Mouse (Mus musculus): ENCODE data around the gene Fscn3.

The Fscn3 gene

DNA sequence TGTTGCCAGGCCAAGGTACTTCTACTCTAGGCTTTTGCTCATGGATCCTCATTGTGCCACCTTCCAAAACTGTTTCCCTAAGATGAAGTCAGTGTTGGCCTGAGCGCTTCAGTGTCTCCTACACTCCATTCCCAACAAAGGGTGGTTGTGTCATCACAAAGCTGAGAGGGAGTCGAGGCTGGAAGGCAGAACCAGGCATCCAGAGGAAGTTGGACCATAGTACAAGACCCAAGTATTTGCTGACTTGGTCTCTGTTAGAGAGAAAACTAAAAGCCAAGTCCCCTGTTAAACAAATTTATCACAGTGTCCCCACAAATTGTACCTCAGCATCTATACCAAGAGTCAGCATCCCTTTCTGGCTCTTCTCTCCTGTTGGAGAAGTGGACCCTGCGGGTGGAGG is 701 bp downstream of the Fscn3 start, which contains the start of gene Gcc1:
Gene Gcc1, minus strand, starts transcription at position 101 of the 400 bp plus-strand sequence.
- DNase-seq (ENCODE audit: low spot score in 2 of 2), result no peak

DNA sequence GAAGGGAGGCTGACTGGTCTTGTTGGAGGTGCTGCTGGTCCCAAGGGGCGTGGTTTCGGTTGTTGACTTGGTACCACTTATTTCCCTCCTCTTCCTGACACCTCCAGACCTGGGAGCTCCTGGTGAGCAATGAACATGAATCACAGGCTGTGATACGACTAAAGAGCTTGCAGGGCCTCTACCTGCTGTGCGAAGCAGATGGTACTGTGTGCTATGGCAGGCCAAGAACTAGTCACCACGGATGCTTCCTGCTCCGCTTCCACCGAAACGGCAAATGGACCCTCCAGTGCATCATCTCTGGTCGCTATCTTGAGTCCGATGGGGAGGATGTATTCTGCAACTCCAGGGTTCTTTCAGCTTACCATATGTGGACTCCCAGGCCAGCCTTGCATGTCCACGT is 2.3 kb downstream of the Fscn3 start:
- no peak for DNase-seq (ENCODE audit: low spot score in 2 of 2)

DNA sequence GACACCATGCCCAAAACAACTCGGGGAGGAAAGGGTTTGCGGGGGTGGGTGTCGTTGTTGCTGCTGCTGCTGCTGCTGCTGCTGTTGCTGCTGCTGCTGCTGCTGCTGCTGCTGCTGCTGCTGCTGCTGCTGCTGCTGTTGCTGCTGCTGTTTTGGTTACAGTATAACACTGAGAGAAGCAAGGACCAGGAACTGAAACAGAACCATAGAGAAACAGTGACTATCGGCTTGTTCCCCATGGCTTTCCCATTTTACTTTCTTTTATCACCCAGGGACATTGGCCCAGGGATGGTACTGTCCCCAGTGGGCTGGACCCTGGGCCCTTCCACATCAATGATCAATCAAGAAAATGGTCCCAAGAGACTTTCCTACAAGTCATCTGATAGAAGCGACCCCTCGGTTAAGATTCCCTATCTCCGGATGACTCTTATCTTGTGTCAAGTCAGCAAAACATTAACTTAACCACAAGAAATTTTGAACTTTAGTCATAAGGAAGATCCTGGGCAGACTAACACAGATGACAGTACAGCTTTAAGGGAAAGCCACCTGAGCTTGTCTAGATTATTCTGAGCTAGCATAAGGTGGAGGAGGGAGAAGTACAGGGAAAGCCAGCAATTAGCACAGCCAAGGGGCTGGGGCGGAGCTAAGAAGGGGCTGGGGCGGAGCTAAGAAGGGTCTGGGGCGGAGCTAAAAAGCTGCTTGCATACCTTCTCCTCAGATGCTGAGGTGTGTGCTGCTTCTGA is 3.4 kb downstream of the Fscn3 start:
- no peak for DNase-seq (ENCODE audit: low spot score in 2 of 2)

DNA sequence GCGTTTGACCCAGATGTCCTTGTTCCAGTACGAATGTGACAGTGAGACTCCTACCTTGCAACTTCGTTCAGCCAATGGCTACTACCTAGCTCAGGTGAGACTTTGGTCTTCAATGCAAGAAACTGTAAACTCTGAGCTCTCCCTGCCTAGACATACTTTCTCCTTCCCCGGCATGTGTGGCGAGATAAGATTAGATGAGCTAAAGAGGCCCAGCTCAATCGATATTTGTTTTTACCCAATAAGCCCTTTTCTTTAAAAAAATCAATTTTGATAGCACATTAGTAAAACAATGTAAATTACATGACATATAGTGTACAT is 3.9 kb downstream of the Fscn3 start:
- no peak for DNase-seq (ENCODE audit: low spot score in 2 of 2)

DNA sequence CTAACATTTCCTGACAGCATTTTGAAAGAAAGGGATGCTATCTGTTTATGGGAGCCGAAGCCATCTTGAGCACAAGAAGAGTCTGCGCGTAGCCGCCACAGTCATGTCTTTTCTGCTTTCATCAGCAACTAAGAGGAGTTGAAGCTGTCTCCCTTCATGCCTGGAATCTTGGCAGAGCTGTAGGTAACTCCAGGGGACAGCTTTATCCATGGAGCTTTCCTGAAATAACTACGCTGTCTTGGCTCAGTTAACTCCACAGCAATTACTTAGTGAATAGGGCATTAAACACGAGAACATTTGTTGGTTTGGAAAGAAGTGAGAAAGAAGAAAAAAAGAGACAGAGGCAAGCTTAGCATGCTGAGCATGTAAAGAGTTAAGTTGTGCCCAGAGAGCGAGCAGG is 20.3 kb downstream of the Fscn3 start:
- DNase-seq (ENCODE audit: low spot score in 2 of 2), result no peak

DNA sequence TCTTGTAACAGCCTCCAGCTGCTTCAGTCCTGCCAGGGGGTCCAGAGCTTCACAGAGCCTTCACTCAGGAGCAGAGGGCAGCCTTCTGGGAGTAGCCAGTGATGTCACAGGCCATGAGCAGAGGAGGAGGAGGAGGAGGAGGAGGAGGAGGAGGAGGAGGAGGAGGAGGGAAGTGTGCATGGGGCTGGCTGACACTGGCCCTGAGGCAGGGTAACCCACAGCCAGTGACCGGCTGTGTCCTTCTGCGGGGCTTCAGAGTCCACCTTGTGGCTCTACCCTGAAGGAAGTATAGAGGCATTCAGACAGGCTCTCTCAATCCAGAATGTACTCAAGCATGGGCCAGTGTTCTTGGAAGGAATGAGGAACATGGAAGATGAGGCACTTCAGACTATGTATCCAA is 21.7 kb downstream of the Fscn3 start, which contains the start of gene Pax4:
Gene Pax4, minus strand, starts transcription at position 101 of the 400 bp plus-strand sequence.
- DNase-seq (ENCODE audit: low spot score in 2 of 2), result no peak

DNA sequence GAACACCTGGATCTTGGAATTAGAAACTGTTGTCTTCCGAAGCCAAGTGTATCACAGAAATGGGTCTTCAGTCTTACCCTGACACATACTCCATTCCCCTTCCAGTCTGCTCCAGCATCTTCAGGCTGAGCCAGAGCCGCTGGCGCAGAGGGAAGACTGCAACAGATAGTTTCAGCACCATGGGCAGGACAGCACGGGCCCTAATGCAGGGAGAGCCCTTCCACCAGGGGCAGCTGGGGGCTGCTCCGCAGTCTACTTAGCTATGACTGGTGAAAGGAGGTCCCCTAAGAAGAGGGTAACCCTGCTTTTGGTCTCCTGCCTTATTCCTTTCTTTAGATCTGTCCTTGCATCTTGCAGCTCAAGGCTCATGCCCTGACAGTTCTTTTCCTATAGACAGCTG is 22.9 kb downstream of the Fscn3 start:
- DNase-seq (ENCODE audit: low spot score in 2 of 2), result no peak

DNA sequence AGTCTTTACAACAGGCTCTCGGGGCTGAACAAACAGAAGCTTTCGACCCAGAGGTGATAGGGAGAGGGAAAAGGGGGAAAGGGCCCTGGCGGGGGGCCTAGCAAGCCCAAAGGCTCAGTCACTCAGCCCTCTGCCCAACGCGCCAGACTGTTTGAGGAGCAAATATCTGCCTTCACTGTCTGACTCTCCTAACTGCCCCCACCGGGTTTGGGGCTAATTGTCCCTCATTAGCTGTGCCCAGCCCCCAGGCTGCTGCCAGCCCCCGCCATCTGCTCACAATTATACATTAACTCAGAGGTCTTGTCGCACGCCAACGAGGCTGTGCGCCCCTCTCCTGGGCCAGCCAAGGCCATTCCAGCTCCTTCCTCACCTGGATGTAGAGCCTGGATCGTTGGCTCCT is 23.4 kb downstream of the Fscn3 start:
- no peak for DNase-seq (ENCODE audit: low spot score in 2 of 2)

DNA sequence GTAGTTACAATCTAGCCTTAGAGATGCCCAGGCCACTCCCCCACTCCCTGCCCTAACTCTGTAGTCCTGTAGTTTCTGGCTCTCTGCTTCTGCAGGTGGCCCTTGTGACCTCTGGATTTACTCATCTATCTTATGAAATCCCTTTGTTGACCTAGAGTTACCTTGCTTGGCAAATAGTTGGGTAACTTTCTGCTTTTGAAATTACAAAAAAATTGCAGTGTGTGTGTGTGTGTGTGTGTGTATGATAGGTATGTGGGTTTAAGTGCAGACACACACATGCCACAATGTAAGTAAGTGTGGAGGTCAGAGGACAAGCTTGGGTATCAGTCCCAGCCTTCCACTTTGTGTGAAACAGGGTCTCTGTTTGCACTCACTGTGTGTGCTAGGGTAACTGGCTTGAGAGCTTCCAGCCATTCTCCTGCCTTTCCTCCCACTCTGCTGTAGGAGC is 31.7 kb downstream of the Fscn3 start:
- DNase-seq (ENCODE audit: low spot score in 2 of 2), result no peak

DNA sequence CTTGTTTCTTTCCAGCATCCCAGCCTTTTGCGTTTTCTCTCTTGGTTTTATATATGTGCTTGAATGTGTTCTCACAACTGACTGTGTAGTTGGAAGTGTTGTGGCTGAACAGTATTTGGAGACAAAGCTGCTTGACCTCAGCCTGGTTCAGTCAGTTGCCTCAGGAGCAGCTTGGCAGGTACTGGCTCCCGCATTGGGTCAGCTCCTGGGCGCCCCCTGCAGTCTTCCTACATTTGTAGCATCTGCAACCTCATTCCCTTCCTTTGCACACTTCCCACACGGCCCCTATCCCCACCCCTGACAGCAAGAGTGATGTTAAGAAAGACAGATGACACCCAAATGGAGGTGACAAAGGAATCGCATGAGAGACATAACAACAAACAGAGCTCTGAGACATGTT is 32.9 kb downstream of the Fscn3 start:
- peak; percentile 12 to 28 for DNase-seq (ENCODE audit: low spot score in 2 of 2)

DNA sequence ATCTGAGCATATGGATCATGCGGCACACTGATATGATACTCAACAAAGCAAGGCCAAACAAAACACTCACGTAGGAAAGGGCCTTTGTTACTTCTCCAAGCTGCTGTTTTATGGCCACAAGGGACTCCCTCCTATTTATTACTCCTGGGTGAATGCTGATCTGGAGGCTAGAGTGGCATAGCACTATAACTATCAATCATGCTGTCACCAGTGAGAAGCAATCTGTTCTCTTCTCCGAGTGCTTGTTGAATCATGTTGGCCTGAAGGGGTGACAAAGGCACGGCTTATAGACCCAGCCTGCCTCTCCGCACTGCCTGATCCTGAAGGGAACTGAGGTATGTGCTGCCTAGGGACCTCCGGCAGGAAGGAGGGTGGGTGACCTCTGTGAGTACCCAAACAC is 37.0 kb downstream of the Fscn3 start:
- no peak for DNase-seq (ENCODE audit: low spot score in 2 of 2)

DNA sequence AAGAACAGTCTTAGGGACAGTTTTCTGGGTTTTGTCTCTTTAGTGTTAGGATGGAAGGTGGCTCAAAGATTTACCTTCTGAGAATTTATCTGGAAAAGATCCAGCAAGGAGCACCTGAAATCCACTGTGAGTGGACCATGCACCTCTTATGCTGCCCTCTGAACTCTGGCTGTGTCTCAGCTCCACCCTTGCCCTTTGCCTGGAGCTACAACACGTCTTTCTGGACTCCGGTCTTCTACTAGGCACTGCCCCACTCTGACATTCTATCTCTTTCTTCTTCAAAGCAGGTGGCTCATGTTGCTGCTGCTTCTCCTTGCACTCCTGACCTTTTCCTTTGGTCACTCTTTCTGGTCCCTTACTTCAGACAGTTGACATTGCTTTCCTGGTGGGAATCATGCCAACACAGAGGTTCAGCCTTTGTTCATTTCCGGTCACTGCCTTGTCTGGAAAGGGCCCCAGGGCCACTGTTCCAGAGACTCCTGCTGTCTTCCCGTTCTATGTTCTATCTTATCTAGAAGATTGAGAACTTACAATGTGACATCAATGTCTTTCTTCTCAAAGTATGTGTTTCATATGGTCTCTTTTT is 42.5 kb downstream of the Fscn3 start:
- DNase-seq (ENCODE audit: low spot score in 2 of 2), result no peak

DNA sequence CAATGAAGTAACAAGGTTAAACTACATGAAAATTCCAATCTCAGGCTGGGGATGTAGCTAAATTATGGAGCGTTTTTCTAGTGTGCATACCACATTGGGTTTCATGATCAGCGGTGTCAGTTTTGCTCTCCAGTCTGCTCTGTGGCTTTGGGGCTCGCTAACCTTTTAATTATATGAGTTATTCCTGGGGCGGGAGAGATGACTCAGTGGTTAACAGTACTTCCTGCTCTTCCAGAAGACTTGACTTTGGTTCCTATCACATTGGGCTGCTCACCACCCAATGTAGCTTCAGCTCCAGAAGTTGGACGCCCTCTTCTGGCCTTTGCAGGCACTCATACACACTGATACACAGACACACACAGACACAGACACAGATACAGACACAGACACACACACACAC is 43.0 kb downstream of the Fscn3 start:
- DNase-seq (ENCODE audit: low spot score in 2 of 2), result no peak

DNA sequence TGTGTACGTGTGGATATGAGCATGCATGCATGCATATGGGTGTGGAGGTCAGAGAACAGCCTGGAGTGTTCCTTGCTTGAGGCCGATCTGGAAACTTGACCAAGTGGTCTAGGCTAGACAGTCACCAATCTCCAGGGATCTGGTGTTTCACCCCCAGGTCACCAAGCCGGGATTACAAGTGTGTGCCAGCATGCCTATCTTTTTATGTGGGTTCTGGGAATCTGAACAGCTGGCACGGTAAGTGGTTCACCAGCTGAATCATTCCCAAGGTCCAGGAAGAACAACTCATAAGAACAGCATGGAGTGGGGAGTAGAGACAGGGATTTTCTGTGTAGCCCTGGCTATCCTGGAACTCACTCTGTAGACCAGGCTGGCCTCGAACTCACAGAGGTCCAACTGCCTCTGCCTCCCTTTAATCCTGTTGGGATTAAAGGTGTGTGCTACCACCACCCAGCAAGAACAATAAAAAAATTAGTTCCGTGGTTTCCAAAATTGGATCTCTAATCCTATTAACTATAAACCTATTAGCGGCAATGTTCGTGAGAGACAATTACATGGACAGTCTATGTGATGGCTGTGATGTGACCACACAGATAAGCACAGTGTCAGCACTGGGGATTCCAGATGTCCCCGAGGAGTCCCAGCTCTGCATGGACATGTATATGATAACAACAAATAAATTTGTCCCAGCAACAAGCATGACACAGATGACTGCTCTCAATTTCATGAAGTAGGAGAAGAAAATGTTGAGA is 43.9 kb downstream of the Fscn3 start:
- DNase-seq (ENCODE audit: low spot score in 2 of 2), result no peak

DNA sequence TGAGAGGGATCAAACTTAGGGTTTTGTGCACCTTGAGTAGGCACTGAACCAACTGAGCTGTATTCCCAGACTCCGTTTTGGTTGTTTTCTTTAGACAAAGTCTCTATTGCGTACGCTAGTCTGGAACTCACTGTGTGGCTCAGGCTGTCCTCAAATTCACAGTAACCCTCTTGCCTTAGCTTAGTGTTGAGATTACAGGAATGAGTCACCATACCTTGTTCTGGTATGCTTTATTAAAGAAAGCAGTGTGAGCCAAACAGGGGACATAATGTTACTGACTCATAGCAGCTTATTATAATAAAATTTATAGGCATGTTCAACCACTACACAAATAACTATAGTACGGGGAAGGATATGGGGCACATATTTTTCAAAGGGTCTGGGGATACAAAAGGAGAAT is 46.6 kb downstream of the Fscn3 start:
- no peak for DNase-seq (ENCODE audit: low spot score in 2 of 2)

DNA sequence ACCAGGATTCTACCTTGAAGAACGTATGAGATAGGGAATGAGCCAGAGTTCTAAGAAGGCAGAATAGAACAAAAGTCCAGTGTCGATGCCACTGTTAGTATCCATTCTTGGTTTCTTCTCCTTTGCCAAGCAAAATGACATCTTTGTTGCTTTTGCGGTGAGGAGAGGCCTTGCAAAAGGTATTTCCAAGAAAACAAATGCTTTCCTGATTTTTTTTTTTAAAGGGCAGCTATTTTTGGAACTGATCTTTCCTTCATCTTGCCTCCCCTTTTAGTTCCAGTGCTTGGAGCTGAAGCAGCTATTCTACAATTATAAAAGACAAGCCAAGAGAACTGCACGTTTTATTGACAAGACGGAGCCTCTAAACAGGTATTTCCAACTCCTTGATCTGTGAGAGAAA is 47.2 kb downstream of the Fscn3 start, which contains the start of gene Snd1:
Gene Snd1, plus strand, starts transcription at position 301 of the 400 bp plus-strand sequence.
- DNase-seq (ENCODE audit: low spot score in 2 of 2), result no peak

DNA sequence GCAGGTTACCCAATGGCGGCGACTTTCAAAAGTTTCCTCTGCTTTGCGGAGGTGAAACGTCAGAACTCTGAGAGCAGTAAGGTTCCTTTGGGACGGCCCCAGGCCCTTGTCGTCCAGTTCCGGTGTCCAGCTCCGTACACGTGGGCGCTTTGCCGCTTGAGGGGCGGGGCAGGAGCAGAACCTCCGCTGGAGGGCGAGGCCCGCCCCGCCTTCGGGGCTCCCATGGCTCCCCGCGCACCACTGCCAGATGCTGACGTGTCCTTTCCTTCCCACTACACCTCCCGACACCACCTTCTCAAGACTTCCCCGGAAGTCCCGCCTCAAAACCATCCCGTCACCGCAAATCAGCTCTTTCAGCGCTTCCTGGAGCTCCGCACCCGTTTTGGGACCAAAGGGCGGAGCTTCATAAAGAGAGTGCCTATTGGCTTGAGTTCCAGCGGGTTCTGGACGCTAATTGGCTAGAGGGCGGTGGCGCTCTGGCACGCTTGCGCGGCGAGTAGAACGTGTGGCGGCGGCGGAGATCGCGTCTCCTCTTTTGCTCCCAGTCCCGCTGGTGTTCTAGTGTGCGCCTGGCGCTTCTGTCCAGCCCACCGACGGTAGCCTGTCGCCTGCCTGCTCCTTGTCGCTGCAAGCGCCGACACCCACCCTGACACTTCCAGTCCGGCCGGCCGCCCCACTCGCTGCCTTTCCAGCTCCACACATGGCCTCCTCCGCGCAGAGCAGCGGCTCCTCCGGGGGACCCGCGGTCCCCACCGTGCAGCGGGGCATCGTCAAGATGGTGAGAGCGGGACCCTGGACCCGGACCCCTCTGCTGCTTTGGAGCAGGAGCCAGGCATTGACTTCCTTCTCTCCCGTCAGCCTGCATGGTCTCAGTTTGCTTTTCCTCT is 52.5 kb downstream of the Fscn3 start:
- DNase-seq (ENCODE audit: low spot score in 2 of 2), result peak; percentile 99 to 100

DNA sequence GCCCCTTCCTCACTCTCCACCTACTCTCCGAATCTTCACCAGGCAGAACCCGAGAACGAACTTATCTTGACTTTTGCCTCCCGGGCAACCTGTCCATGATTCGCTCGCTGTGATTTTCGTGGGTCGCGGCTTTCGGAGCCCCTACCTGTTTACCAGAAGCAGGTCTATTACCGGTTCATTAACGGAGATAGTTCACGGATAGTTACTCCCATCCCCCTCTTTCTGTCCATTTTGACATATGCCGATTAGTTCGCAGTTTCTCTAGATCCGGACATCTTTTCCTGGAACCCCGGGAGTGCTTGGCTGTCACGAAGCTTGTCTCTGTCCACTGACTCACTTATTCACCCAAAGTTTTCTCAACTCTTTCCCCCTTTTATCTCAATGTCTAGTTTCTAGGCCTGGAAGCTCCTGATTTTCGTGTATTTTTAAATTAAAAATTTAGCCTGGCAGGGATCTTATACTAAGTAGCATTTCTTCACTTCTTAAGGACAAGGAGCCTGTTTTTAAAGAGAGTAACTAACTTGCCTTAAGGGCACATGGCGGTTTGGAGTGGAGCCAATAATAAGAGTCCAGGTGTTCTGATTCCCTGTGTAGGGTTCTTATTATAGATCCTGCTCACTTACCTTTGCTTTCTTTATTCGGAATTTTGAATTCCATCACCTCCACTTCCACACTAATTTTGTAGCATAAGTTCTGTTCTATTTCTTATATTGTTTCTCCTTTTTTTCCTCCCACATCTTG is 53.3 kb downstream of the Fscn3 start:
- no peak for DNase-seq (ENCODE audit: low spot score in 2 of 2)

DNA sequence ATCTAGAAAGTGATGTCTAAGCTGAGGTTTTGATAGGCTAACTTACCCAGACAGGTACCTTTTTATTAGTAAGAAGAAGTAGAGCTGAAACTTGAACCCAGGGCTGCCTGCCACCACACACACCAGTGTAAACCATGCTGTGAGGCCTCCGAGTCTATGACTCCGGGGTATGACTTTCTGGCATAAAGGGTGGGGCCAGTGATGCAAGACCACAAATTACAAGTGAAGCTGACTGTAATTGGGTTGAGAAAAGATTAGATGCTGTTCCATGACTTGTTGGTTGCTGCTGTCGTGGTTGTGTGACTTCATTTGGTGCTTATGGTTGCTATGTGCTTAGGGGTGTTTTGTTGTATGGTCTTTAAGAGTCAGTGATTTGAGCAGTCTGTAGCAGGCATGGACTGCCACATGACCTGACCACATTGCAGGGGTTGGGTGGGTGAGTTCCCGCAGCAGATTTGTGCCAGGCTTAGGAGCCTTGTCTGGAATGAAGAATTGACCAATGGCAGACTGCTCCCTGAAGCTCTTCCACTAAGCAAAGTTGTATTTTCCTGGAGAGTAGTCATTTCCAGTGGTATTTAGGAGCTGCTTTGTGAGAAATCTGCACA is 55.2 kb downstream of the Fscn3 start:
- DNase-seq (ENCODE audit: low spot score in 2 of 2), result no peak

DNA sequence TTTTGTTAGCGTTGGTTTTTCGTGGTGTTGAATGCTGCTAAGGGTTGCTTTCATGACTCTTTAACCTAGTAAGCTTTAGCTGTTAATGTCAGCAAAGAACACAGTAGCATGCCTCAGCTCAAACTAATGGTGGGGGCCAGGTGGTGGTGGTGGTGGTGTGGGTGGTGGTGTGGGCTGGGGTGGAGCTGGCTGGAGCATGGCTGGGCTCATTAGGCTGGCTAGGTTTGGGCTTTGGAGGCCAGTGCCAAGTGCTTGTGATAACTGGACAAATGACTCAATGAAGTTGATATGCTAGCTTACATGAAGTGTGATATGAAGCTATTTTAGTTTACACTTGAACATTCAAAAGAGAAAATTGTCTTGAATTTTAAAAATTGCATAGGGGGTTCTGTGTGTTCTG is 58.4 kb downstream of the Fscn3 start:
- no peak for DNase-seq (ENCODE audit: low spot score in 2 of 2)

DNA sequence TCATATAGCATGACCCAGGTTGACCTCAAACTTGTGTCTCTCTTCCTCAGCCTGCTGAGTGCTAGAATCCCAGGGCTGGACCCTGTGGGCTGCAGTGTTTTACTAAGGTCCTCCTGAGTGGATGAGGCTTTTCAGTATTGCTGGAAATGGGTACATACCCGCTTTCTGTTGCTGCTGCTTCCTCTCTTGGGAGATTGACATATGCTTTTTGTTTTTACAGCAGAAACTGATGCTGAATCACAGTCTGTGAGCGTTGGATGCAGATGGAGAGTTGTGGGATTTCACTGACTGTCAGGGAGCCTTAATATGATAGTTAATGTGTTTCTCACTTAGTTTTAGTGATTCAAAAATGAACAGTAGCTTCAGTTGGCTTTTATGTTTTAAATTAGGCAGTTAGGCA is 58.9 kb downstream of the Fscn3 start:
- DNase-seq (ENCODE audit: low spot score in 2 of 2), result no peak
